Mouse (Mus musculus) 3T3-L1 (cell line): Measurements from ENCODE around the gene Rasgrf1.
A peak's percentile ranks its signal among the peaks of the same experiment; 100 is the strongest.
"Not testable (repeated sequence)": the region's sequence is repeated elsewhere in the genome, so short reads cannot be mapped to it uniquely, and the experiment has no call there.

Experiments
- DNase-seq: peaks from one replicate; pipeline ENCODE4 v3.0.0-alpha.2; 2015; ENCODE audit warnings: low read depth, low spot score

Rasgrf1 gene

GRCm38 (mm10) chr9:90036313-90036712 lies 126.6 kb downstream of the Rasgrf1 start:
- no peak for DNase-seq

GRCm38 (mm10) chr9:90038535-90038934 lies 128.8 kb downstream of the Rasgrf1 start:
- DNase-seq = no peak

- DNase-seq = no peak
Measured at GRCm38 (mm10) chr9:90040916-90041315, 131.2 kb downstream of the Rasgrf1 start.

GRCm38 (mm10) chr9:90041556-90041955 lies 131.8 kb downstream of the Rasgrf1 start:
- DNase-seq = no peak

- DNase-seq = not testable (repeated sequence)
Measured at GRCm38 (mm10) chr9:90042906-90043305, 133.2 kb downstream of the Rasgrf1 start.

GRCm38 (mm10) chr9:90045191-90045590 lies 135.5 kb downstream of the Rasgrf1 start:
- no peak for DNase-seq

- DNase-seq = no peak
Measured at GRCm38 (mm10) chr9:90047937-90048627, 138.4 kb downstream of the Rasgrf1 start.

GRCm38 (mm10) chr9:90053852-90054251 lies 144.1 kb downstream of the Rasgrf1 start, which contains the start of gene Ctsh:
Ctsh (plus strand) TSS chr9:90054152.
- no peak for DNase-seq

- DNase-seq = no peak
Measured at GRCm38 (mm10) chr9:90054371-90055145, 144.8 kb downstream of the Rasgrf1 start.

GRCm38 (mm10) chr9:90055409-90055808 lies 145.7 kb downstream of the Rasgrf1 start:
- DNase-seq = no peak

- no peak for DNase-seq
Measured at GRCm38 (mm10) chr9:90055911-90056310, 146.2 kb downstream of the Rasgrf1 start.

- no peak for DNase-seq
Measured at GRCm38 (mm10) chr9:90056716-90057115, 147.0 kb downstream of the Rasgrf1 start.

- no peak for DNase-seq
Measured at GRCm38 (mm10) chr9:90059828-90060573, 150.3 kb downstream of the Rasgrf1 start.

- DNase-seq = peak; percentile 39
Measured at GRCm38 (mm10) chr9:90060574-90060875, 150.8 kb downstream of the Rasgrf1 start.

GRCm38 (mm10) chr9:90060932-90061331 lies 151.2 kb downstream of the Rasgrf1 start:
- not testable (repeated sequence) for DNase-seq

- DNase-seq = no peak
Measured at GRCm38 (mm10) chr9:90067341-90067740, 157.6 kb downstream of the Rasgrf1 start.

- DNase-seq = no peak
Measured at GRCm38 (mm10) chr9:90068786-90069185, 159.1 kb downstream of the Rasgrf1 start.

- DNase-seq = no peak
Measured at GRCm38 (mm10) chr9:90069485-90069884, 159.8 kb downstream of the Rasgrf1 start.

GRCm38 (mm10) chr9:90070174-90070573 lies 160.5 kb downstream of the Rasgrf1 start:
- DNase-seq = no peak

GRCm38 (mm10) chr9:90075336-90075735 lies 165.6 kb downstream of the Rasgrf1 start:
- no peak for DNase-seq

GRCm38 (mm10) chr9:90076131-90076530 lies 166.4 kb downstream of the Rasgrf1 start:
- DNase-seq = no peak
